Mouse (Mus musculus): ENCODE data around the gene Zbtb25. TPM values are rescaled to one million over a fixed set of nuclear protein-coding genes. Genes with fewer than 3 reads are reported as not detected.

Gene Zbtb25
- polyA plus RNA-seq, 1 experiment from 2014 or later, result 17.5 TPM

GRCm38 (mm10) chr12:76404836-76405182, 35.4 kb upstream of the Zbtb25 start:
- Histone ChIP-seq H3K9ac (ENCODE audit: low read length) (no peak overlapping the region), H3K27me3 (ENCODE audit: control insufficient read depth, insufficient read depth, low read length) (peaks cover 36% of the 10 kb centered on the region), H3K4me1 (ENCODE audit: control insufficient read depth, insufficient read depth, low read length) (peaks cover 6% of the 10 kb centered on the region), H3K36me3 (ENCODE audit: control insufficient read depth, insufficient read depth, low read length) (no peaks in the 10 kb centered on the region), H3K9me3 (ENCODE audit: control insufficient read depth, low read length) (no peaks in the 10 kb centered on the region), H3K4me2 (ENCODE audit: low read depth) (peak overlapping the region; percentile 75), H3K27ac (ENCODE audit: low read depth, low read length) (no peak overlapping the region), H3K4me3 (ENCODE audit: low read depth, low read length) (peak overlapping the region; percentile 63)
- WGBS, result 9% methylated on average over 20 of the region's 20 CpGs
- ATAC-seq (ENCODE audit: insufficient read depth, low FRiP score, low TSS enrichment) (no peak), DNase-seq (ENCODE audit: low spot score) (no peak)

GRCm38 (mm10) chr12:76403886-76404537, 34.6 kb upstream of the Zbtb25 start, which contains the start of gene Hspa2:
Gene Hspa2 (plus strand): TSS chr12:76404176.
- WGBS, result under 1% methylated on average over 54 of the region's 54 CpGs
- no peaks in the 10 kb centered on the region for H3K9me3 ChIP-seq (ENCODE audit: control insufficient read depth, low read length)
- peaks cover 6% of the 10 kb centered on the region for H3K4me1 ChIP-seq (ENCODE audit: control insufficient read depth, insufficient read depth, low read length)
- H3K9ac ChIP-seq (ENCODE audit: low read length), result peak within 1 kb of the TSS; percentile 66
- DNase-seq (ENCODE audit: low spot score), result peak; percentile 99
- peak within 1 kb of the TSS; percentile 75 for H3K4me2 ChIP-seq (ENCODE audit: low read depth)
- H3K4me3 ChIP-seq (ENCODE audit: low read depth, low read length), result peak within 1 kb of the TSS; percentile 63
- peak within 1 kb of the TSS; percentile 78 for H3K27ac ChIP-seq (ENCODE audit: low read depth, low read length)
- no peaks in the 10 kb centered on the region for H3K36me3 ChIP-seq (ENCODE audit: control insufficient read depth, insufficient read depth, low read length)
- H3K27me3 ChIP-seq (ENCODE audit: control insufficient read depth, insufficient read depth, low read length), result peaks cover 36% of the 10 kb centered on the region
- peak; percentile 96 for ATAC-seq (ENCODE audit: insufficient read depth, low FRiP score, low TSS enrichment)

DNA sequence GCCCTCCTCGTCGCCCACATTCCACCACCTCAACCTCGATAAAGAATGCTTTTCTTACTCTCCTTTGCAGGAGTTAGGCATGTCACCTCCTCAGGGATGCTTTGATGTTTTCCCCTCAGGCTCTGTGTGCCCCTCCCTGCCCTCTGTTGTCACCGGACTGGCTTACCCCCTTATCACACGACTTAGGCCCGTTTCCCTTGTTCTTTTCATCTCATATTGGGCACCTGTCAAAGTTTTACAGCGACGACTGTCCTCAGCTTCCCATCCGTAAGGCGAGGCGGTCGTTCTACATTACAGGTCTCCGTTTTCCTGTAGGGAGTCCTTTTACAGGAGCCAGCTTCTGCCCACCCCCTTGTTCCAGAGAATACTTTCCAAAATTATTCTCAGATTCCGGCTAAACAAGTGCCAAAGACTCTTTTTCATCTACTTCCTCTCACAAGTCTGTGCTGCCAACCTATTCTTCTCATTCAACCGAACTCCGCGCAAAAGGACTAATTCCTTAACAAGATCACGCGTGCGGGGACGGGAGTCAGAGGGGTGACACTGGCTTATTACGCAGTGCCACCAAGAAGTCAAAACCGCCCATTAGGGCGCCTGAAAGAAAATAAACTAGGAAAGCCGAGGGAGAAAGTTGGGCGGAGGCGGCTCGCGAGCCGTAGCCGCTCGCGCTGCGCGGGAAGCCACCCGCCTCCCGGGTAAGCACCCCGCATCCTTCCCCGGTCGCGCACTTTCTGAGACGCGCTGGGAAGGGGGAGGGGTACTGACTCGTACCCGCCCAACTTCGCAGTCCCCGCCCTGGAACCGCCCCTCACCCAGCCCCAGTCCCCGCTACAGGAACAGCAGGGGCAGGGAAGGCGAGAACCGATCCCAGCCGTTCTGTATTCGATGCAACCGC, 33.8 kb upstream of the Zbtb25 start:
- Histone ChIP-seq H3K27me3 (ENCODE audit: control insufficient read depth, insufficient read depth, low read length) (peaks cover 36% of the 10 kb centered on the region), H3K4me3 (ENCODE audit: low read depth, low read length) (peak overlapping the region; percentile 63), H3K4me1 (ENCODE audit: control insufficient read depth, insufficient read depth, low read length) (peaks cover 6% of the 10 kb centered on the region), H3K9me3 (ENCODE audit: control insufficient read depth, low read length) (no peaks in the 10 kb centered on the region), H3K36me3 (ENCODE audit: control insufficient read depth, insufficient read depth, low read length) (no peaks in the 10 kb centered on the region), H3K9ac (ENCODE audit: low read length) (peak overlapping the region; percentile 66), H3K27ac (ENCODE audit: low read depth, low read length) (peak overlapping the region; percentile 78), H3K4me2 (ENCODE audit: low read depth) (peak overlapping the region; percentile 75)
- under 1% methylated on average over 52 of the region's 54 CpGs for WGBS
- peak; percentile 90 for ATAC-seq (ENCODE audit: insufficient read depth, low FRiP score, low TSS enrichment)
- peak; percentile 15 for DNase-seq (ENCODE audit: low spot score)

- DNase-seq (ENCODE audit: low spot score) (no peak), ATAC-seq (ENCODE audit: insufficient read depth, low FRiP score, low TSS enrichment) (no peak)
- peaks cover 23% of the 10 kb centered on the region for H3K27me3 ChIP-seq (ENCODE audit: control insufficient read depth, insufficient read depth, low read length)
- 63% methylated on average over 3 of the region's 3 CpGs for WGBS
- peaks cover 6% of the 10 kb centered on the region for H3K4me1 ChIP-seq (ENCODE audit: control insufficient read depth, insufficient read depth, low read length)
- H3K9me3 ChIP-seq (ENCODE audit: control insufficient read depth, low read length), result no peaks in the 10 kb centered on the region
- no peaks in the 10 kb centered on the region for H3K36me3 ChIP-seq (ENCODE audit: control insufficient read depth, insufficient read depth, low read length)
- H3K4me3 ChIP-seq (ENCODE audit: low read depth, low read length), result no peak overlapping the region
- no peak overlapping the region for H3K27ac ChIP-seq (ENCODE audit: low read depth, low read length)
- no peak overlapping the region for H3K9ac ChIP-seq (ENCODE audit: low read length)
- H3K4me2 ChIP-seq (ENCODE audit: low read depth), result no peak overlapping the region
These were observed 32.3 kb upstream of the Zbtb25 start for GRCm38 (mm10) chr12:76401674-76402073.

DNA sequence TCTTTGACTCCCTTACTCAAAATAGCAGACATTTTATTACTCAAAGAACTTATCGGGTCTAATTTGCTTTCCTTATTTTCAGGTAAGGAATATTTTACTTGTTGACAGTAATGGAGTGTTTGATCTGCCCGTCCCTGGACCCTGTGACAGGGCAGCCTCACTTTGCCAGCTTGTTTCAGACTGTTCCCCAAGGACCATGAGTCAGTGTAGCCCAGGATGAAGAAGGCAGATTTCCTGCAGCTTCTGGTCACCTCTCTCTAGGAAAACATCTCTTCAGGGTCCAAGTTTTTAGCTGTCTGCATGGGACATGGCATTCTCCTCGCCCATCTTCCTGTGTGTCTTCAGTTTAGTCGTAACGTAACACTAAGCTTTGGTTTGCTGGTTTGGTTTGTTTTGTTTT, 27.9 kb upstream of the Zbtb25 start:
- Histone ChIP-seq H3K36me3 (ENCODE audit: control insufficient read depth, insufficient read depth, low read length) (no peaks in the 10 kb centered on the region), H3K4me2 (ENCODE audit: low read depth) (no peak overlapping the region), H3K4me3 (ENCODE audit: low read depth, low read length) (no peak overlapping the region), H3K9ac (ENCODE audit: low read length) (no peak overlapping the region), H3K9me3 (ENCODE audit: control insufficient read depth, low read length) (no peaks in the 10 kb centered on the region), H3K27me3 (ENCODE audit: control insufficient read depth, insufficient read depth, low read length) (no peaks in the 10 kb centered on the region), H3K4me1 (ENCODE audit: control insufficient read depth, insufficient read depth, low read length) (no peaks in the 10 kb centered on the region), H3K27ac (ENCODE audit: low read depth, low read length) (no peak overlapping the region)
- ATAC-seq (ENCODE audit: insufficient read depth, low FRiP score, low TSS enrichment), result no peak
- DNase-seq (ENCODE audit: low spot score), result no peak
- 85% methylated on average over 5 of the region's 5 CpGs for WGBS

DNA sequence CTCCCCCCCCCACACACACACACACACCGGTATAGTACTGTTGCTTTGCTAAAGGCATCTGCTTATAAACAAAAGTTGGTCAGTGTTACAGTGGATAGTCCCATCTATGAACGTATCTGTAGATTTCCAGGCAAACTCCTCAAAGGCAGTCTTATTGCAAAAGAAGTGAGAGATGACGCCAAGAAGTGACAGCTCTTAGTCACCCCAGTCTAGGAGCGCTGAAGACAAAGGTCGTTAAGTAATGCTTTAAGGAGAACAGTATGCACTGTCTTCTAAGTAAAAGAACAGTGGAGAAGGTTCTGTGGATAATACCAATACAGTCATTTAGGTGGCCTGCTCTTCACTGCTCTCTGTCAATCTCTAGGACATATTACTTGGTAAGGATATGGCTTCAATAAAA, 23.6 kb upstream of the Zbtb25 start:
- ATAC-seq (ENCODE audit: insufficient read depth, low FRiP score, low TSS enrichment) (no peak), DNase-seq (ENCODE audit: low spot score) (no peak)
- no peak overlapping the region for H3K27ac ChIP-seq (ENCODE audit: low read depth, low read length)
- no peaks in the 10 kb centered on the region for H3K27me3 ChIP-seq (ENCODE audit: control insufficient read depth, insufficient read depth, low read length)
- no peak overlapping the region for H3K4me2 ChIP-seq (ENCODE audit: low read depth)
- WGBS, result 86% methylated on average over 5 of the region's 5 CpGs
- no peaks in the 10 kb centered on the region for H3K4me1 ChIP-seq (ENCODE audit: control insufficient read depth, insufficient read depth, low read length)
- H3K4me3 ChIP-seq (ENCODE audit: low read depth, low read length), result no peak overlapping the region
- no peaks in the 10 kb centered on the region for H3K9me3 ChIP-seq (ENCODE audit: control insufficient read depth, low read length)
- H3K36me3 ChIP-seq (ENCODE audit: control insufficient read depth, insufficient read depth, low read length), result no peaks in the 10 kb centered on the region
- no peak overlapping the region for H3K9ac ChIP-seq (ENCODE audit: low read length)

GRCm38 (mm10) chr12:76391595-76392271, 22.3 kb upstream of the Zbtb25 start:
- Histone ChIP-seq H3K4me1 (ENCODE audit: control insufficient read depth, insufficient read depth, low read length) (no peaks in the 10 kb centered on the region), H3K4me3 (ENCODE audit: low read depth, low read length) (no peak overlapping the region), H3K9ac (ENCODE audit: low read length) (no peak overlapping the region), H3K9me3 (ENCODE audit: control insufficient read depth, low read length) (no peaks in the 10 kb centered on the region), H3K4me2 (ENCODE audit: low read depth) (no peak overlapping the region), H3K36me3 (ENCODE audit: control insufficient read depth, insufficient read depth, low read length) (no peaks in the 10 kb centered on the region), H3K27ac (ENCODE audit: low read depth, low read length) (no peak overlapping the region), H3K27me3 (ENCODE audit: control insufficient read depth, insufficient read depth, low read length) (no peaks in the 10 kb centered on the region)
- WGBS, result 75% methylated on average over 3 of the region's 3 CpGs
- ATAC-seq (ENCODE audit: insufficient read depth, low FRiP score, low TSS enrichment) (no peak), DNase-seq (ENCODE audit: low spot score) (no peak)

GRCm38 (mm10) chr12:76388794-76389193, 19.4 kb upstream of the Zbtb25 start:
- Histone ChIP-seq H3K4me3 (ENCODE audit: low read depth, low read length) (no peak overlapping the region), H3K36me3 (ENCODE audit: control insufficient read depth, insufficient read depth, low read length) (no peaks in the 10 kb centered on the region; the same call in 1 of the 2 replicates), H3K27ac (ENCODE audit: low read depth, low read length) (no peak overlapping the region), H3K4me2 (ENCODE audit: low read depth) (no peak overlapping the region), H3K9ac (ENCODE audit: low read length) (no peak overlapping the region), H3K4me1 (ENCODE audit: control insufficient read depth, insufficient read depth, low read length) (no peaks in the 10 kb centered on the region), H3K9me3 (ENCODE audit: control insufficient read depth, low read length) (no peaks in the 10 kb centered on the region), H3K27me3 (ENCODE audit: control insufficient read depth, insufficient read depth, low read length) (no peaks in the 10 kb centered on the region)
- ATAC-seq (ENCODE audit: insufficient read depth, low FRiP score, low TSS enrichment) (no peak), DNase-seq (ENCODE audit: low spot score) (no peak)
- 83% methylated on average over 11 of the region's 11 CpGs for WGBS
